Mouse (Mus musculus): ENCODE measurements around the gene Nod2.
A peak's percentile ranks its signal among the peaks of the same experiment; 100 is the strongest.

Gene Nod2

GRCm38 (mm10) chr8:88646837-88647778, at the start of gene Nod2:
Gene Nod2, plus strand, starts transcription at chr8:88647315.
- DNase-seq (ENCODE audit: low read depth, low spot score), result peak; percentile 25

- DNase-seq (ENCODE audit: low read depth, low spot score), result no peak
Measured at GRCm38 (mm10) chr8:88598578-88598977, 48.5 kb upstream of the Nod2 start.

- DNase-seq (ENCODE audit: low read depth, low spot score), result no peak
Measured at GRCm38 (mm10) chr8:88599491-88599890, 47.6 kb upstream of the Nod2 start.

- no peak for DNase-seq (ENCODE audit: low read depth, low spot score)
Measured at GRCm38 (mm10) chr8:88603446-88603989, 43.6 kb upstream of the Nod2 start.

DNA sequence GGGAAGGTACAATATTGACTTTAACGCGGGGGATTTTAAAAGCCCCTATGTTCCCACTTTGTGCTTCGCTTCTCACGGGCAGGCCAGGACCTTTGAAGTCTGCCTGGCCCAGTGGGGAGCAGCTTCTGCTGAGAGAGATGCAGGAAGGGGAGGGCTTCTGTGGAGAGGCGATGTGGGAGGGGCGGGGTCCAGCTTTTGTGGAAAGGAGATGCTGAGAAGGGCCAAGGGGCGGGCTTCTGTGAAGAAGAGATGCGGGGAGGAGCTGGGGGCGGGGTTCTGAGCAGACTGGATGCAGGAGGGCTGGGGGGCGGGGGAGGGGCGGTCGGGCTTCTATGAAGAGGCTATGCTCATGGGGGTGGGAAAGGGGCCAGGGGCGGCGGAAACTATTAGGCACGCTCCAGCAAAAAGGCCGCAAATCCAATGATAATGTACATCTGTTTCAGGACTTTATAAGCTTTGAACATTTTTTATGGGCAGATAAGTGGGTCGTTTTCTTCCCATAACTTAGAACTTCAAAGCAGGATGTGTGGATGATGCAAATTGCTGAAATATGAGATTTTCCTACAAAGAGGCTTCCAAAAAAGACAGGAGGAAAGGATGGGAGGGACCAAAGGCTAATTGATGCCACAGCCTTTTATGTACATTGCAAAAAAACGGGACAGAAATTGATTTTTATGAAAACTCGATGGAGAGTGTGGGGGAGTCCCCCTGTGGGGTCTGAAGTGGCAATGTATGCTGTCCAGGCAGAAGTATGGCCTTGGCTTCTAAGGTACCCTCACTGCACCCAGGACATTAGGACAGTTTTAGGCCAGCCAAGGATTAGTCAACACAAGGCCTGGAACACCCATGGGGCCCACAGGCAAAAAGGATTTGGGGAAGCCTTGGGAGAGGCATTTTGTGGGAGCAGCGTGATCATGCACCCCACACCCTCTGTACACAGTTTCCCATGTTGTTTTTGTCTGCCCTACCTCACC, 42.8 kb upstream of the Nod2 start:
- DNase-seq (ENCODE audit: low read depth, low spot score), result no peak

DNA sequence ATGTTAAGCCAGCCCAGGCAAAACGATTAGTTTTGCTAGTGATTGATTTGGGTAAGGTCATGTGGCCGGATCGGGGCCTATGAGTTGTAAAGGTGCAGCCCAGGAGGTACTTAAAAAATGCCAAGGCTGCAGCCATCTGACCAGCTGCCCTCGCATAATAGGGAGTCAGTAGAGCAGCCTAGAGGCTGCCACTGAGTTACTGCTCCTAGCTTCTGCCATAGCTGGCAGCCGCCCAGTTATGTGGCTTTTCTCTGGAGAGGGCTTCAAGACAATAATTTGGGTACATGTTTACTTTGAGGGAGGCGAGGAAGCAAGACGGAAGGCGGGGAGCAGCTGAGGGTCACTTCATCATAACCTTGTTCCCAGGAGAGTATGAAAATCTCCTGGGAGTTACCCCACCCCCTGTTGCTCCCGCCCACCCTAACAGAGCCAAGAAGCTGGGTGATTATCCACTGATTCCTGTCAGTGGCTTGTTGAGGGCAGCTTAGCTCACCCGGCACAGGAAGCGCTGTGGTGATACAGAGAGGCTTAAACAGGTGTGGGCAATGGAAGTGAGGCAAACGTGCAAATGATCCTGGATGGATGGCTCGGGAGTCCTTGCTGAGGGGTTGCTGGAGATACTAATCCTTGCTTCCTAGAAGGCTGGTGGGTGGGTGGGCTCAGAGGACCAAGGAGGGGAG, 41.6 kb upstream of the Nod2 start:
- DNase-seq (ENCODE audit: low read depth, low spot score), result no peak

- no peak for DNase-seq (ENCODE audit: low read depth, low spot score)
Measured at GRCm38 (mm10) chr8:88609036-88609435, 38.1 kb upstream of the Nod2 start.

DNA sequence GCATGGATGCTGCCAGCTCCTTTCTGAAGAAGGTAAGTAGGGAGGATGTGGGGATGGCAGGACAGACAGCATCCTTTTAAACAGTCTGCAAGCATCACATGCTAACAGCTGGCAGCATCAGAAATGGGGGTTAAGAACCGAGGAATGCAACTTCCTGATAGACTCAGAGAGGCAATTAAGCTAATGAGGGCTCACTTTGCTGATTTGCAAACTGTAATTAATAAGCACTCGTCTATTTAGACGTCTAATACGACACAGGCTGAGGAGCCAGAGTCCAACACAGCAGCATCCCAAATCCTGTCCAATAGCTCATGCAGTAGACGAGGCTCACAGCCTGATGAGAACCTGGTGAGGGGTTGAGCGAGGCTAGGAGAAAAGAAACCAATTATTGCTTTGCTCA, 36.8 kb upstream of the Nod2 start:
- DNase-seq (ENCODE audit: low read depth, low spot score), result no peak

- DNase-seq (ENCODE audit: low read depth, low spot score), result no peak
Measured at GRCm38 (mm10) chr8:88614981-88615380, 32.1 kb upstream of the Nod2 start.

DNA sequence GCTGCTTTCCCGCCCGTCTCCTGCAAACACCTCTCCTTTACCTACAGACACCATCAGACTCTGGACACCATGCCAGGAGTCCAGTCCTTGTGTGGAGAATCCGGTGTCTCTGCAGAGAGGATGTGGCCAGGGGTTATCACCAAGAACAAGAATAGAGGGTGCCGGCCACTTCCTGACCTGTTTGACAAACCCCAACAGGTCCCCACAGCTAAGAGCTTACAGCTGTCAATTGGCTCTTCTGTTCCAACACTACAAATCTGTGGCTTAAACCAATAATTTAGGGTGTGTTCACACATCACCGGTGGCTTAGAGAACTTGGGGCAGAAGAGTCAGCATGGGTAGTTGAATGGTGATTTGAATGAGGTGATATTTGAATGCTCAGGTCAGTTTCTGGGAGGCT, 28.5 kb upstream of the Nod2 start:
- no peak for DNase-seq (ENCODE audit: low read depth, low spot score)

DNA sequence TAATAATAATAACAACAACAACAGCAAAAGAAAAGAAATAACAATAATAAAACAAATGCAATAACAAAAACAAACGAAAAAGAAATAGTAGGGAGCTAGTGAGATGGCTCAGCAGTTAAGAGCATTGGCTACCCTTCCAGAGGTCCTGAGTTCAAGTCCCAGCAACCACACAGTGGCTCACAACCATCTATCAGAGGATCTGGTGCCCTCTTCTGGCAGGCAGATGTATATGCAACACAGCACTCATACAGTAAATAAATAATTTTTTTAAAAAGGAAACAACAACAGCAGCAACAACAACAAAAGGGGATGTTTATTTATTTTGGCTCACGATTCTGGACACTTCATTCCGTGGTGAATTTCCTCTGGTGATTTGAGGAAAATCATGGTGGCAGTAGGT, 27.6 kb upstream of the Nod2 start:
- no peak for DNase-seq (ENCODE audit: low read depth, low spot score)

DNA sequence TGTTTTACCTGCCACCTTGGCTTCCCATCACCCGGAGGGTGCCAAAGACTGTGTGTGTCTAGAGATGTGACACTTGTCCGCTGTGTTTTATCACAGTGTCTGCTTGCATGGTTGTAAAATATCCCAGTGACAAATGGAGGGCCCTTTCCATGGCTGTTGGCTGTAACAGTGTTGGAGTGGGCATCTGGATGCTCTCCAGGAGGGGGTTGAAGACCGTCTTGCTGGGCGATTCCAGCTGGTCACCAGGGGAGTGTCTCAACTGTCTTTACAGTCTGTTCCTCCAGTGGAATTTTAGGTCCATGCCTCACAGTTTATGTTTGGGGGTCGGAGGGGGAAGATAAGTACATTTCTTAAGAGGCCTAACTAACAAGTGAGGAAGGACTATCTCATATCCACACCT, 26.2 kb upstream of the Nod2 start:
- DNase-seq (ENCODE audit: low read depth, low spot score), result no peak

GRCm38 (mm10) chr8:88621408-88621807, 25.7 kb upstream of the Nod2 start:
- no peak for DNase-seq (ENCODE audit: low read depth, low spot score)

- no peak for DNase-seq (ENCODE audit: low read depth, low spot score)
Measured at GRCm38 (mm10) chr8:88623351-88623750, 23.8 kb upstream of the Nod2 start.

- DNase-seq (ENCODE audit: low read depth, low spot score), result no peak
Measured at GRCm38 (mm10) chr8:88624276-88624675, 22.8 kb upstream of the Nod2 start.

DNA sequence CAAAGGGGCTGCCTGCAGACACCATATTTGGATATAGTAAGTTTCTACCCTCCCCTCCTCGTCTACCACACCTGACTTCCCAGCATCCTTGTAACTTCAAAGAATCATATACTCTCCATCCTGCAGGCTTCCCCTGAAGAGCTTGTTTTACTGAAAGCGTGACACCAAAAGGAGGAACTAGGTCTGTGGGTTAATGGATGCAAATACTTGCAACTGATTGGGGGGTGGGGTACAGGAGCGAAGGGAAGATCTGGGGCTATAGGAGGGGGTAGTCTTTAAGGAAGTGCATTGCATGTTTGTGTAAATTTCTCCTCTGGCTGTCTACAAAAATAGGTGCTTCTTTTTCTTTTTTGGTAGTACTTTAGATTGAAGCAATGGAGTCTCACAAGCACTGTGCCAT, 20.7 kb upstream of the Nod2 start:
- no peak for DNase-seq (ENCODE audit: low read depth, low spot score)

- no peak for DNase-seq (ENCODE audit: low read depth, low spot score)
Measured at GRCm38 (mm10) chr8:88626940-88627264, 20.2 kb upstream of the Nod2 start.

DNA sequence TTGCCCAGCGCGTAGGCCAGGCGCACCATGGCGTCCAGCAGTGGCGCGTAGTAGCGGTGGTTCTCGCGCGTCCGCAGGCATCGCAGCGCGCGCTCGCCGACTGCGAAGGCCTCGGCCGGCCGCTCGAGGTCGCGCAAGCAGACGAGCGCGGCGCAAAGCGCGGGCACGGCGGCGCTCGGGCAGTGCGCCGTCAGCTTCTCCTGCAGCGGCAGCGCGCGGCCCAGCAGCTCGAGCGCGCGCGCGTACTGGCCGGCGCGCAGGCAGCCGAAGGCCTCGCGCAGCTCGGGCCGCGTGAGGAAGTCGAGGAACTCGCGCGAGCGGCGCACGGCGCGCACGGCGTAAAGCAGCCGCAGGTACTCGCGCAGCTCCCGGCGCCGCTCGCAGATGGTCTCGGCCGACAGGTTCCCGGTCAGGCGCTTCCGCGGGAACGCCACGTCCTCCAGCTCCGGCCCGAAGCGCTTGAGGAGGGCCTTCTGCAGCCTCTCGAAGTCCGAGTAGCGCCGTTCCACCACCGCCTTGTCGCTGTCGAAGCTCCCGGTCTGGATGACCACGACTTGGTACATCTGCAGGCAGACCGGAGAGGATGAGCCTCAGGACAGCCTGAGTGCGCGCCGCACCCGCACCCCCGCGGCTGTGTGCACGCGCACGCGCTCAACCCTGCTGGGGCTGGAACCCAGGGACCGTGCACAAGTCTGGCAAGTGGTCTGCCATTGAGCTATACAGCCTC, 19.7 kb upstream of the Nod2 start:
- no peak for DNase-seq (ENCODE audit: low read depth, low spot score)

GRCm38 (mm10) chr8:88628001-88628774, 18.9 kb upstream of the Nod2 start:
- no peak for DNase-seq (ENCODE audit: low read depth, low spot score)

DNA sequence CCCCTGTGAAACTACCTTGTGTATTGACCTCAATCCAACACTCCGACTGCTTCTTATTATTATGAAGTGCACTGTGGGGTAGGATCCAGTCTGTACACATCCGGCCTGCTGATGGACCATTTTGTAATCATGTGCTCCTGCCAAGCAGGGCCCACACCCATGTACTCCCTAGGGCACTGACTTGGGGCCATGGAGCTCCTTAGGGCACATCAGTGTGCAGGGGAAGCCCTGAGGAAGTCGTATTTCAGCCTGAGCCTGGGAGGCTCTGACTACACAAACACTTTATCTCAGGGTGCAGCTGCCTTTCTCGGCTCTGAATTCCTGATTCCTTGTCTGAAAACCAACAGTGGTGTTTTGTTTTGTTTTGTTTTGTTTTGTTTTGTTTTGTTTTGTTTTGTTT, 16.9 kb upstream of the Nod2 start:
- no peak for DNase-seq (ENCODE audit: low read depth, low spot score)
